Mouse (Mus musculus) heart, embryonic 15.5 days (tissue): ENCODE measurements around the gene Plb1. TPM values are rescaled to one million over a fixed set of nuclear protein-coding genes. Genes with fewer than 3 reads are reported as not detected.

Experiments
- ATAC-seq: fragments of 200-750 bp; cut with Nextera tagmentation; replicated peaks from 2 replicates; pipeline ENCODE4 v1.8.0; 2017; ENCODE audit warnings: low read depth, moderate TSS enrichment; ENCODE audit not compliant: insufficient number of reproducible peaks, insufficient read depth, low FRiP score
- H3K27ac ChIP-seq: fragments of 300-500 bp; sonication (generic); 2 replicates; pipeline ENCODE4 v1.5.1; 2015; ENCODE audit warnings: mild to moderate bottlenecking, inconsistent platforms
- H3K27me3 ChIP-seq: fragments of 300-500 bp; sonication (generic); 2 replicates; pipeline ENCODE4 v1.6.1; 2015; ENCODE audit warnings: inconsistent platforms
- H3K36me3 ChIP-seq: fragments of 300-500 bp; sonication (generic); 2 replicates; pipeline ENCODE4 v1.6.1; 2015; ENCODE audit warnings: mild to moderate bottlenecking, inconsistent platforms
- H3K4me1 ChIP-seq: fragments of 300-500 bp; sonication (generic); replicated peaks from 2 replicates; pipeline ENCODE4 v1.6.1; 2015; ENCODE audit warnings: inconsistent platforms
- H3K4me2 ChIP-seq: fragments of 300-500 bp; sonication (generic); 2 replicates; pipeline ENCODE4 v1.6.1; 2015; ENCODE audit warnings: inconsistent platforms, mild to moderate bottlenecking, moderate library complexity
- H3K4me3 ChIP-seq: fragments of 300-500 bp; sonication (generic); 2 replicates; pipeline ENCODE4 v1.5.1; 2015; ENCODE audit warnings: mild to moderate bottlenecking, inconsistent platforms
- H3K9ac ChIP-seq: fragments of 300-500 bp; sonication (generic); 2 replicates; pipeline ENCODE4 v1.6.1; 2015; ENCODE audit warnings: mild to moderate bottlenecking, inconsistent platforms
- H3K9me3 ChIP-seq: fragments of 300-500 bp; sonication (generic); replicated peaks from 2 replicates; pipeline ENCODE4 v1.6.1; 2016; ENCODE audit warnings: inconsistent platforms
- WGBS: fragments of 180-500 bp; shearing (Covaris S2); methylation state at CpG from one replicate; pipeline ENCODE4 v1.1.7; 2015; ENCODE audit warnings: mixed read lengths; 5-methylcytosine and 5-hydroxymethylcytosine counted together
- polyA plus RNA-seq: library from polyadenylated mRNA; unstranded; fragments of >200 nt; fragmentation: Nextera tagmentation; extraction: Ambion mirVana; gene quantifications from 2 replicates; pipeline ENCODE4 v1.2.1, GENCODE M21; 2015

The Plb1 gene
- polyA plus RNA-seq, 1 experiment from 2014 or later: 2.3 TPM

GRCm38 (mm10) chr5:32206726-32207125, 25.8 kb upstream of the Plb1 start:
- Histone ChIP-seq H3K27me3 (no peaks in the 10 kb centered on the region), H3K9ac (no peak overlapping the region), H3K27ac (no peak overlapping the region), H3K4me1 (0 out of 2 replicates have a peak, but pooled peaks cover 2% of the 10 kb centered on the region), H3K9me3 (no peaks in the 10 kb centered on the region), H3K4me2 (no peak overlapping the region), H3K4me3 (no peak overlapping the region), H3K36me3 (no peaks in the 10 kb centered on the region)
- no peak for ATAC-seq
- WGBS: 70% methylated on average over 2 of the region's 2 CpGs

DNA sequence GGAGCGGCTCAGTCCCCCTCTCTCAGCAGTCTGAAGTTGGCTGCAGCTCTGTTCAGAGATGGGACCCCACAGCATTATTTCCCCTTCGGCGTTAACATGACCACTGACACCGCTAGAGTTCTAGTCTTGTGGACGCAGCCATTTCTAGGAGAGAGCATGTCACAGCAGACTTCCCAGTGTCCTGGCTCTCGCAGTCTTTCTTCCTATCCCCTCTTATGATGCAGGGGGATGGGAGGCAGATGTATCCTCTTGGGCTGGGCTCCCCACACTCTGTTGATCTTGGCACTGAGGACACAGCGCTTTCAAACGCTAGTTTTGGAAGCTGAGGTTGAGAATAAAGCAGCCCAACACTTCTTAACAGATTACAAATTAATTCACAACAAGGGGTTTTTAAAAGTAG, 24.0 kb upstream of the Plb1 start:
- no peak overlapping the region for H3K9ac ChIP-seq
- WGBS: 61% methylated on average over 8 of the region's 8 CpGs
- no peaks in the 10 kb centered on the region for H3K36me3 ChIP-seq
- no peak overlapping the region for H3K4me2 ChIP-seq
- no peak overlapping the region for H3K4me3 ChIP-seq
- H3K27ac ChIP-seq: no peak overlapping the region
- ATAC-seq: no peak
- H3K27me3 ChIP-seq: no peaks in the 10 kb centered on the region
- no peaks in the 10 kb centered on the region for H3K9me3 ChIP-seq
- H3K4me1 ChIP-seq: 0 out of 2 replicates have a peak, but pooled peaks cover 2% of the 10 kb centered on the region

- ATAC-seq: no peak
- Histone ChIP-seq H3K9ac (no peak overlapping the region), H3K4me2 (no peak overlapping the region), H3K9me3 (no peaks in the 10 kb centered on the region), H3K27me3 (no peaks in the 10 kb centered on the region), H3K36me3 (no peaks in the 10 kb centered on the region), H3K4me3 (no peak overlapping the region), H3K4me1 (0 out of 2 replicates have a peak, but pooled peaks cover 2% of the 10 kb centered on the region), H3K27ac (no peak overlapping the region)
- WGBS: 54% methylated on average over 2 of the region's 2 CpGs
Measured at GRCm38 (mm10) chr5:32211011-32211410, 21.5 kb upstream of the Plb1 start.

DNA sequence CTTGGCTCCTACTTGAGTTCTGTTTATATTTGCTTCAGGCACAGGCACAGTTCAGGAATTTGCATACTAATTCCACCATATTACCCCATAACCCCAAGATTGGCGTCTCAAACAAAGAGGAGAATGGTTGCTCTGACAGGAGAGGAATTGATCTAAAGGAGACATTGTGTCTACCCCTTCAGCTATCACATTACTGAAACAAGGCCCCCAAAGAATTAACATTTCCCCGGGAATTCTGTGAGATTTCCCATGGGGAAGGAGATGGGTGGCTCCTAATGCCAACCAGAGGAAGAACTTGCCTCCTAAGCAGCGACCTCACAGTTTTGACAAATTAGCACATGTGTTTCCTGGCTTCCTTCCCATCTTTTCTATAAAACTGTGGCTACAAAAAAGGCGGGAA, 18.8 kb upstream of the Plb1 start:
- no peak for ATAC-seq
- Histone ChIP-seq H3K27ac (no peak overlapping the region), H3K27me3 (no peaks in the 10 kb centered on the region), H3K9me3 (no peaks in the 10 kb centered on the region), H3K9ac (no peak overlapping the region), H3K4me2 (no peak overlapping the region), H3K4me1 (peaks cover 4% of the 10 kb centered on the region; the same call in 1 of the 2 replicates), H3K36me3 (no peaks in the 10 kb centered on the region), H3K4me3 (no peak overlapping the region)
- WGBS: 63% methylated on average over 4 of the region's 4 CpGs

DNA sequence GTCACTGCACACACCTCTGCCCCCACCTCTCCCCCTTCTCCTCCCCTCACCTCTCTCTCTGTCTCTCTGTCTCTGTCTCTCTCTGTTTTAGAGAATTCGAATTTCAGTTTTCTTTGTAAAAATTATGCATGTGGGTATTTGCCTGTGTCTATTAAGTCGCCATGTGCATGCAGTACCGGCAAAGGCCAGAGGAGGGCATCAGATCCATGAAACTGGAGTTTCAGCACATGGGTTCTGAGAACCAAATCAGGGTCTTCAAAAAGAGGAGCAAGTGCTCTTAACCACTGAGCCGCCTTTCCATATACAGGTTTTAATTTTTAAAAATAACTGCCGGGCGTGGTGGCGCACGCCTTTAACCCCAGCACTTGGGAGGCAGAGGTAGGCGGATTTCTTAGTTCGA, 17.0 kb upstream of the Plb1 start:
- no peak for ATAC-seq

GRCm38 (mm10) chr5:32216465-32216864, 16.0 kb upstream of the Plb1 start:
- H3K9me3 ChIP-seq: no peaks in the 10 kb centered on the region
- H3K4me2 ChIP-seq: no peak overlapping the region
- ATAC-seq: no peak
- H3K4me3 ChIP-seq: no peak overlapping the region
- no peaks in the 10 kb centered on the region for H3K27me3 ChIP-seq
- H3K36me3 ChIP-seq: no peaks in the 10 kb centered on the region
- H3K9ac ChIP-seq: no peak overlapping the region
- WGBS: 27% methylated on average over 4 of the region's 4 CpGs
- no peak overlapping the region for H3K27ac ChIP-seq
- peaks cover 4% of the 10 kb centered on the region; the same call in 1 of the 2 replicates for H3K4me1 ChIP-seq

More for the DNA sequence above, 17.0 kb upstream of the Plb1 start:
- Histone ChIP-seq H3K27me3 (no peaks in the 10 kb centered on the region), H3K9ac (no peak overlapping the region), H3K4me2 (no peak overlapping the region), H3K4me3 (no peak overlapping the region), H3K4me1 (peaks cover 4% of the 10 kb centered on the region; the same call in 1 of the 2 replicates), H3K36me3 (no peaks in the 10 kb centered on the region), H3K9me3 (no peaks in the 10 kb centered on the region), H3K27ac (no peak overlapping the region)
- WGBS: 77% methylated on average over 10 of the region's 10 CpGs

- Histone ChIP-seq H3K9me3 (no peaks in the 10 kb centered on the region), H3K36me3 (no peaks in the 10 kb centered on the region), H3K4me1 (peaks cover 4% of the 10 kb centered on the region; the same call in 1 of the 2 replicates), H3K27me3 (no peaks in the 10 kb centered on the region), H3K4me2 (no peak overlapping the region), H3K9ac (no peak overlapping the region), H3K27ac (no peak overlapping the region), H3K4me3 (no peak overlapping the region)
- 77% methylated on average over 8 of the region's 8 CpGs for WGBS
- peak; percentile 35; the same call in 1 of the 2 replicates for ATAC-seq
Measured at GRCm38 (mm10) chr5:32217477-32217876, 15.0 kb upstream of the Plb1 start.

- Histone ChIP-seq H3K9ac (no peak overlapping the region), H3K4me3 (no peak overlapping the region), H3K36me3 (no peaks in the 10 kb centered on the region), H3K9me3 (no peaks in the 10 kb centered on the region), H3K27me3 (no peaks in the 10 kb centered on the region), H3K4me1 (no peaks in the 10 kb centered on the region), H3K27ac (no peak overlapping the region), H3K4me2 (no peak overlapping the region)
- no peak for ATAC-seq
- WGBS: 47% methylated on average over 4 of the region's 4 CpGs
Measured at GRCm38 (mm10) chr5:32230372-32230771, 2.1 kb upstream of the Plb1 start.

DNA sequence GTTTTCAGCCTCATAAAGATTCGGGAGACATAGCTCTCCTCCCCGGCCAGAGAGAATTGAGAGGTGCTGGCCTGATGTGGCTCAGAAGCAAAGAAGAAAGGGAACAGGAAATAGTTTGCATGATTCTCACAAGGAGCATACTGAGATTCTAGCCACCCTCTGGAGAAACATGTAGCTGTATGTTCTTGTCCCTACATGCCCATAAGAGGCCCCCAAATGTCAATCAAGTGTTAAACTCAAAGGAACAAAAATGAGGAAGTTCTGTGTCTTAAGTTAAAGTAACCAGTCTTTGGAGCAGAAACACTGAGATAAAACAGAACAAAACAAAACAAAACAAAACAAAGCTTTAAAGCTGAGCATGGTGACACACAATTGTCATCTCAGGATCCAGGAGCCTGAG, 6.8 kb downstream of the Plb1 start:
- no peaks in the 10 kb centered on the region for H3K4me1 ChIP-seq
- no peaks in the 10 kb centered on the region for H3K27me3 ChIP-seq
- no peaks in the 10 kb centered on the region for H3K9me3 ChIP-seq
- H3K27ac ChIP-seq: no peak overlapping the region
- H3K9ac ChIP-seq: no peak overlapping the region
- no peaks in the 10 kb centered on the region for H3K36me3 ChIP-seq
- WGBS: 81% methylated on average over 2 of the region's 2 CpGs
- H3K4me3 ChIP-seq: no peak overlapping the region
- H3K4me2 ChIP-seq: no peak overlapping the region
- no peak for ATAC-seq

DNA sequence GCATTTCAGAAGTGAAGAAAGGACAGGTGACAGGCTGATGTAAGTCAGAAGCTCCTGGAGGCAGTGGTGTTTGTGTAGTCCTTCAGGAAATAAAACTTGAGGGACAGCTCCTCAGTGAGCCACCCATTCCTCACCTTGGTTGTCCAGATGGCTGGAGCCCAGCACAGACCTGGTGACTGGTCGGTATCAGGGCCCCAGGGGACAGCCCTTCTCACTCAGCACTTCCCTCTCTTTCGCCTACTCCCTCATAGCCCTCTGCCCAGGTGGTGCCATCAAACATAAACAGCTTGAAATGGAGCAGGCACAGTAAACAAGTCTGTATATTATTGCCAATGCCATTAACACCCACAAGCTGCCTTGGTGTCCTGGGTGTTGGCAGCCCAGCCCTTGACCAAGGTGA, 8.2 kb downstream of the Plb1 start:
- Histone ChIP-seq H3K27ac (no peak overlapping the region), H3K9me3 (no peaks in the 10 kb centered on the region), H3K9ac (no peak overlapping the region), H3K4me3 (no peak overlapping the region), H3K27me3 (no peaks in the 10 kb centered on the region), H3K36me3 (no peaks in the 10 kb centered on the region), H3K4me1 (no peaks in the 10 kb centered on the region), H3K4me2 (no peak overlapping the region)
- no peak for ATAC-seq
- WGBS: 36% methylated on average over 2 of the region's 2 CpGs

DNA sequence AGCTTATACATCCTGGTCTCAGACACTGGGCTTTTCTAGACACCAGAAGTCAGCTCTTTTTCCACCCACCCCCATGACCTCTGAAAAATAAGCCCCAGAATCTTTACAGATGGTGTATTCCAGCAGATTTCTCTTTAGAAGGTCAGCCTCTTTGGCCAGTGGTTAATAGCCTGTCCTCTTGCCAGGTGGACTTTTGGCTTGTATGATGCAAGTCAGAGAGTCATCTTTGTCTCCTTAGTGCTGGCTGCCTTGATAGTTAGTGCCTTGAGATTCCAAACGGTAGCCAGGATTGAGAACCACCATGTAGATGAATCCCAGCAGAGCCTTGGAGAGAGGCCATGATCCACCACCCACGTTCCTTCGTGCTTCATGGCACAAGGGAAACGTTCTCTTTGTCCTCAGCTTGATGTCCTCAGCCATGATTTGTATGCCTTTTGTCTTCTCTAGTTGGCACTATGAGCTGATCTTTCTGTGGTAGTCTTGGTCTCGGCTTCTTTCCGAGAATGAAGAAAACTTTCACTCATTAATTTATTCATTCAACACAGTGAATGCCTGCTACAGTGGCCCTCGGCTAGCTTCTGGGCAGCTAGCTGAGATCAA, 10.9 kb downstream of the Plb1 start:
- Histone ChIP-seq H3K4me3 (no peak overlapping the region), H3K27ac (no peak overlapping the region), H3K36me3 (no peaks in the 10 kb centered on the region), H3K4me2 (no peak overlapping the region), H3K27me3 (no peaks in the 10 kb centered on the region), H3K9me3 (no peaks in the 10 kb centered on the region), H3K9ac (no peak overlapping the region), H3K4me1 (no peaks in the 10 kb centered on the region)
- ATAC-seq: no peak
- 84% methylated on average over 7 of the region's 7 CpGs for WGBS

- no peak for ATAC-seq
- no peak overlapping the region for H3K27ac ChIP-seq
- WGBS: 77% methylated on average over 3 of the region's 3 CpGs
- no peak overlapping the region for H3K4me3 ChIP-seq
- H3K36me3 ChIP-seq: no peaks in the 10 kb centered on the region
- H3K9me3 ChIP-seq: no peaks in the 10 kb centered on the region
- H3K4me2 ChIP-seq: no peak overlapping the region
- H3K9ac ChIP-seq: no peak overlapping the region
- no peaks in the 10 kb centered on the region for H3K4me1 ChIP-seq
- no peaks in the 10 kb centered on the region for H3K27me3 ChIP-seq
Measured at GRCm38 (mm10) chr5:32245385-32245784, 12.9 kb downstream of the Plb1 start.
